Mouse (Mus musculus): ENCODE measurements around the gene Trmt44. TPM values are rescaled to one million over a fixed set of nuclear protein-coding genes. Genes with fewer than 3 reads are reported as not detected.

Trmt44 gene
- polyA plus RNA-seq, 1 experiment = 5.1 TPM

GRCm38 (mm10) chr5:35582445-35583220 lies 7.8 kb upstream of the Trmt44 start, which contains the start of gene Acox3:
Acox3 (plus strand) TSS chr5:35583040.
- no peak within 1 kb of the TSS for H3ac ChIP-seq (ENCODE audit: control insufficient read depth, insufficient read length)
- no peaks in the 10 kb centered on the region for H3K36me3 ChIP-seq (ENCODE audit: control insufficient read depth, insufficient read depth)
- H3K4me2 ChIP-seq (ENCODE audit: low read depth) = peak within 1 kb of the TSS; percentile 92
- H3K79me2 ChIP-seq (ENCODE audit: control insufficient read depth, insufficient read depth) = no peaks in the 10 kb centered on the region
- TF ChIP-seq SRF (IDR thresholded peaks at IDR 0.05; ENCODE audit: control insufficient read depth, insufficient read length, low read depth) (no peak), TCF3 (IDR thresholded peaks at IDR 0.05; ENCODE audit: insufficient read length, low read depth) (no peak), CEBPB (IDR thresholded peaks at IDR 0.05; ENCODE audit: insufficient read depth, poor library complexity, severe bottlenecking) (peak; percentile 10; the same call in 1 of the 2 replicates), REST (IDR thresholded peaks at IDR 0.05; ENCODE audit: insufficient read depth, insufficient read length) (no peak), MYOD1 (IDR thresholded peaks at IDR 0.05; ENCODE audit: control insufficient read depth in 1 of 3, insufficient read length in 2 of 3, low read depth in 2 of 3) (no peak), POLR2A (IDR thresholded peaks at IDR 0.05; ENCODE audit: insufficient read length, low read depth) (peak; percentile 65), POLR2AphosphoS2 (IDR thresholded peaks at IDR 0.05; ENCODE audit: insufficient read length, low read depth) (peak; percentile 62)
- H3K4me3 ChIP-seq = peak within 1 kb of the TSS; percentile 54
- no peaks in the 10 kb centered on the region for H3K27me3 ChIP-seq (ENCODE audit: control insufficient read depth, insufficient read depth, insufficient read length)

DNA sequence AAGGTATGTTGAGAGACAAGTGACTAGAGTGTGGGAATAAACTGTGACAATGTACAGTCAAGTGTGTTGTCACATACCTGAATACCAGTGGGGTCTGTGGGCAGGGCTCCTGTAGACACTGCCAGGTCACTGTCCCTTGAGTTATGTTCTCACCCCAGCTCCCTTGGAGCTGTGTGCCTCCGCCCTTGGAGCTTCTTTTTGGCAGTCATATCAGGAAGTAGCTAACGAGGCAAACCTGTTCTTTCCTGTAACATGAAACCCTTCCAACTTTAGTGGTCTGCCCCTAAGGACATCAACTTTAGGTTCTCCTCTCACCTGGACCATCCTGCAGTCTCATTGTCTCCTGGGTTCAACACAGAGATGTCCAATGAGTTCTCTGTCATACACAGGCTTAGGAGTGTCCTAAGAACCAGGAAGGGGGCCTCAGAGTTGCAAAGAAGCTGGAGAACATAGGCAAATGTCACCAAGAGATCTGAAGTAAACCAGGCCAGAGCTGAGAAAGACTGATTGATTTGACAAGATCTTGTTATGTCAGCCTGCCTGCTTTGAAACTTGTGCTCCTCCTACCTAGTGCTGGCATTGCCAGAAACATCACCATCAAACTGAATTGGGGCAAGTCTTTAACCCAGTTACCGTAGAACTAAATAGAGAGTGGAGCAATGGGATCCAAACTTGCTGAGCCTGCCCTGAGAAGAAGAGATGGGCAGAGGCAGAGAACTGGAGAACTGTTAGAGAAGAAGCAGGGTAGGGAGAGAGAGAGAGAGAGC lies 5.5 kb upstream of the Trmt44 start:
- H3K36me3 ChIP-seq (ENCODE audit: control insufficient read depth, insufficient read depth) = no peaks in the 10 kb centered on the region
- no peaks in the 10 kb centered on the region for H3K27me3 ChIP-seq (ENCODE audit: control insufficient read depth, insufficient read depth, insufficient read length)
- no peak overlapping the region for H3K4me2 ChIP-seq (ENCODE audit: low read depth)
- TF ChIP-seq TCF3 (IDR thresholded peaks at IDR 0.05; ENCODE audit: insufficient read length, low read depth) (no peak), POLR2A (IDR thresholded peaks at IDR 0.05; ENCODE audit: insufficient read length, low read depth) (no peak), SRF (IDR thresholded peaks at IDR 0.05; ENCODE audit: control insufficient read depth, insufficient read length, low read depth) (no peak), CEBPB (IDR thresholded peaks at IDR 0.05; ENCODE audit: insufficient read depth, poor library complexity, severe bottlenecking) (no peak), POLR2AphosphoS2 (IDR thresholded peaks at IDR 0.05; ENCODE audit: insufficient read length, low read depth) (no peak), MYOG (IDR thresholded peaks at IDR 0.05; ENCODE audit: control insufficient read depth in 1 of 3, insufficient read depth in 1 of 3, insufficient read length in 2 of 3, low read depth in 2 of 3) (no peak), MYOD1 (IDR thresholded peaks at IDR 0.05; ENCODE audit: control insufficient read depth in 1 of 3, insufficient read length in 2 of 3, low read depth in 2 of 3) (no peak), E2F4 (IDR thresholded peaks at IDR 0.05; ENCODE audit: insufficient read depth) (no peak), MAX (IDR thresholded peaks at IDR 0.05; ENCODE audit: low read depth) (no peak), TCF12 (IDR thresholded peaks at IDR 0.05; ENCODE audit: insufficient read depth, poor library complexity, severe bottlenecking) (no peak), USF1 (IDR thresholded peaks at IDR 0.05; ENCODE audit: low read depth) (no peak), REST (IDR thresholded peaks at IDR 0.05; ENCODE audit: insufficient read depth, insufficient read length) (no peak)
- H3K4me3 ChIP-seq = no peak overlapping the region
- H3ac ChIP-seq (ENCODE audit: control insufficient read depth, insufficient read length) = no peak overlapping the region
- no peaks in the 10 kb centered on the region for H3K79me2 ChIP-seq (ENCODE audit: control insufficient read depth, insufficient read depth)

- no peak for TF ChIP-seq MYOD1 (IDR thresholded peaks at IDR 0.05; ENCODE audit: control insufficient read depth in 1 of 3, insufficient read length in 2 of 3, low read depth in 2 of 3)
- no peak for TF ChIP-seq REST (IDR thresholded peaks at IDR 0.05; ENCODE audit: insufficient read depth, insufficient read length)
- no peak for TF ChIP-seq MYOG (IDR thresholded peaks at IDR 0.05; ENCODE audit: control insufficient read depth in 1 of 3, insufficient read depth in 1 of 3, insufficient read length in 2 of 3, low read depth in 2 of 3)
- TF ChIP-seq E2F4 (IDR thresholded peaks at IDR 0.05; ENCODE audit: insufficient read depth) = no peak
- TF ChIP-seq POLR2AphosphoS2 (IDR thresholded peaks at IDR 0.05; ENCODE audit: insufficient read length, low read depth) = no peak
- no peak for TF ChIP-seq CEBPB (IDR thresholded peaks at IDR 0.05; ENCODE audit: insufficient read depth, poor library complexity, severe bottlenecking)
- TF ChIP-seq TCF12 (IDR thresholded peaks at IDR 0.05; ENCODE audit: insufficient read depth, poor library complexity, severe bottlenecking) = no peak
- no peak overlapping the region for H3K4me3 ChIP-seq
- H3K4me2 ChIP-seq (ENCODE audit: low read depth) = no peak overlapping the region
- no peak overlapping the region for H3ac ChIP-seq (ENCODE audit: control insufficient read depth, insufficient read length)
- H3K36me3 ChIP-seq (ENCODE audit: control insufficient read depth, insufficient read depth) = no peaks in the 10 kb centered on the region
- no peaks in the 10 kb centered on the region for H3K27me3 ChIP-seq (ENCODE audit: control insufficient read depth, insufficient read depth, insufficient read length)
- no peaks in the 10 kb centered on the region for H3K79me2 ChIP-seq (ENCODE audit: control insufficient read depth, insufficient read depth)
These were observed 4.5 kb upstream of the Trmt44 start for GRCm38 (mm10) chr5:35579247-35579893.

DNA sequence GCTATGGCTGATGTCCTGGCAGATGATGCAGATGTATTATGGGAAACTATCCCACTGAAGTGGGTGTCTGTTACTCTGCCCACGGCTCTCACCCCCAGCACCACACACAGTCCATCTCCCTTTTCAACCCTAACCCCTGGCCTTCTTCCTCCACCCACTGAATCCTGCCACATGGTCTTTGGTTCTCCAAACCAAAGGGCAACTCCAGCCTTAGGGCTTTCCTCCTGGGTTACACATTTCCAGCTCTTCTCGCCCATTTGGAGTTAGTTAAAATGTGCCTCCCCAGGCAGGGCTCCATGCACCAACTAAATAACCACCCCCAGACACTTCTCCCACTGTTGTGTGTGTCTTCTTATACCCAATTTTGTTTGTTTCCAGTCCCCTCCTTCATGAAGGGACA lies 3.5 kb upstream of the Trmt44 start:
- Histone ChIP-seq H3K4me2 (ENCODE audit: low read depth) (no peak overlapping the region), H3ac (ENCODE audit: control insufficient read depth, insufficient read length) (no peak overlapping the region), H3K79me2 (ENCODE audit: control insufficient read depth, insufficient read depth) (peaks cover 6% of the 10 kb centered on the region), H3K4me3 (no peak overlapping the region), H3K36me3 (ENCODE audit: control insufficient read depth, insufficient read depth) (no peaks in the 10 kb centered on the region), H3K27me3 (ENCODE audit: control insufficient read depth, insufficient read depth, insufficient read length) (no peaks in the 10 kb centered on the region)
- TF ChIP-seq MAX (IDR thresholded peaks at IDR 0.05; ENCODE audit: low read depth) (no peak), SRF (IDR thresholded peaks at IDR 0.05; ENCODE audit: control insufficient read depth, insufficient read length, low read depth) (no peak), MYOG (IDR thresholded peaks at IDR 0.05; ENCODE audit: control insufficient read depth in 1 of 3, insufficient read depth in 1 of 3, insufficient read length in 2 of 3, low read depth in 2 of 3) (no peak), TCF12 (IDR thresholded peaks at IDR 0.05; ENCODE audit: insufficient read depth, poor library complexity, severe bottlenecking) (no peak), POLR2A (IDR thresholded peaks at IDR 0.05; ENCODE audit: insufficient read length, low read depth) (no peak), MYOD1 (IDR thresholded peaks at IDR 0.05; ENCODE audit: control insufficient read depth in 1 of 3, insufficient read length in 2 of 3, low read depth in 2 of 3) (no peak), REST (IDR thresholded peaks at IDR 0.05; ENCODE audit: insufficient read depth, insufficient read length) (no peak), POLR2AphosphoS2 (IDR thresholded peaks at IDR 0.05; ENCODE audit: insufficient read length, low read depth) (no peak), USF1 (IDR thresholded peaks at IDR 0.05; ENCODE audit: low read depth) (no peak), CEBPB (IDR thresholded peaks at IDR 0.05; ENCODE audit: insufficient read depth, poor library complexity, severe bottlenecking) (no peak)
